In genomic region chr3:143722082-143722481, GRCm38 (mm10) we compare ENCODE assay signal across 22 mouse cellular contexts.
DNase-seq lines count a peak whose midpoint lies in the region; ATAC-seq and TF ChIP-seq lines count a peak whose summit lies in the region.
"Had no signal": no experiment of that assay in that cellular context is flagged by ENCODE, and none has a peak within 500 bp of the region (broad histone marks: within the 10 kb centered on the region; RNA-seq: fewer than 3 reads in every experiment).

No protein-coding gene starts in this region.

- no peak overlapping the region for H3K9ac ChIP-seq in lung, embryonic 14.5 days
- H3K9ac ChIP-seq: embryonic facial prominence, embryonic 13.5 days; forebrain, embryonic 15.5 days; hindbrain, embryonic 12.5 days had no signal

- WGBS in lung, embryonic 14.5 days = 62% methylated on average over 3 of the region's 3 CpGs

- H3K4me1 ChIP-seq in lung, embryonic 14.5 days (ENCODE audit: insufficient read depth) = no peaks in the 10 kb centered on the region
- H3K4me1 ChIP-seq: forebrain, embryonic 15.5 days; heart, embryonic 10.5 days; hindbrain, embryonic 12.5 days had no signal

- no peak for TF ChIP-seq CTCF in lung, embryonic 14.5 days (IDR thresholded peaks at IDR 0.05; ENCODE audit: low read depth)

- no peaks in the 10 kb centered on the region for H3K36me3 ChIP-seq in lung, embryonic 14.5 days (ENCODE audit: insufficient read depth)
- H3K36me3 ChIP-seq: embryonic facial prominence, embryonic 13.5 days; forebrain, embryonic 15.5 days; G1E; heart, embryonic 10.5 days; hindbrain, embryonic 12.5 days had no signal

- no peaks in the 10 kb centered on the region for H3K9me3 ChIP-seq in lung, embryonic 14.5 days (ENCODE audit: low read depth, low read length)
- H3K9me3 ChIP-seq: embryonic facial prominence, embryonic 13.5 days; forebrain, embryonic 15.5 days; heart, embryonic 10.5 days; hindbrain, embryonic 12.5 days had no signal

- H3K27ac ChIP-seq in lung, embryonic 14.5 days (ENCODE audit: low read depth) = no peak overlapping the region
- H3K27ac ChIP-seq: forebrain, embryonic 15.5 days; heart, embryonic 10.5 days; hindbrain, embryonic 12.5 days had no signal

- no peak overlapping the region for H3K4me2 ChIP-seq in lung, embryonic 14.5 days
- H3K4me2 ChIP-seq: embryonic facial prominence, embryonic 13.5 days; forebrain, embryonic 15.5 days; hindbrain, embryonic 12.5 days had no signal

- peak; percentile 13; the same call in 1 of the 2 replicates for ATAC-seq in lung, embryonic 14.5 days (ENCODE audit: insufficient read depth)
- ATAC-seq: CD4-positive, CD25-positive, alpha-beta regulatory T cell, adult 4 months; forebrain, embryonic 15.5 days; hindbrain, embryonic 16.5 days had no signal

- H3K27me3 ChIP-seq in lung, embryonic 14.5 days (ENCODE audit: insufficient read depth, low read length) = no peaks in the 10 kb centered on the region
- H3K27me3 ChIP-seq: embryonic facial prominence, embryonic 13.5 days; forebrain, embryonic 15.5 days; hindbrain, embryonic 12.5 days had no signal

- no peak overlapping the region for H3K4me3 ChIP-seq in lung, embryonic 14.5 days (ENCODE audit: low read depth, low read length)
- H3K4me3 ChIP-seq: embryonic facial prominence, embryonic 13.5 days; erythroblast, embryonic 14.5 days; forebrain, embryonic 15.5 days; heart, embryonic 10.5 days; hindbrain, embryonic 12.5 days had no signal

- peak; percentile 59 for DNase-seq in lung, embryonic 14.5 days
- no peak for DNase-seq in lung, adult 18-20 months
- peak; percentile 61 for DNase-seq in 3T3-L1 (ENCODE audit: low read depth, low spot score)
- peak; percentile 43 for DNase-seq in NIH3T3 (ENCODE audit: low read depth)
- DNase-seq in fibroblast of lung, adult 2 months (ENCODE audit: low read depth) = peak; percentile 52
- DNase-seq in gastrocnemius, postnatal 4 days (ENCODE audit: low spot score in 2 of 2) = no peak
- DNase-seq: adrenal gland, postnatal 14 days; B cell, adult 2 months; cerebellum, adult 8-10 months; cerebellum, postnatal 14 days; gastrocnemius, postnatal 36 days; heart, adult 18-20 months; heart, postnatal 10 days; heart, postnatal 4 days had no signal

Comparison
In these comparisons a context has a peak if more than half of its experiments do, and no peak if none do; other contexts are left out.
1. DNase-seq: peak in lung, embryonic 14.5 days (single experiment), 3T3-L1 (single experiment), NIH3T3 (single experiment) and fibroblast of lung, adult 2 months (single experiment); none in lung, adult 18-20 months (0 of 2) and gastrocnemius, postnatal 4 days (0 of 2).